Mouse (Mus musculus): ENCODE measurements around the gene Spats2l. TPM values are rescaled to one million over a fixed set of nuclear protein-coding genes. Genes with fewer than 3 reads are reported as not detected.

Spats2l gene
- polyA plus RNA-seq, 2 experiments, result 2.8 to 7.6 TPM

- Histone ChIP-seq H3K9ac (replicated peaks) (no peak overlapping the region), H3K4me1 (replicated peaks; ENCODE audit: control insufficient read depth in 2 of 2, insufficient read depth in 2 of 2, low read length in 1 of 2) (no peaks in the 10 kb centered on the region), H3K27me3 (ENCODE audit: control insufficient read depth, insufficient read depth, low read length) (no peaks in the 10 kb centered on the region), H3K4me3 (ENCODE audit: insufficient read depth in 1 of 2, low read depth in 2 of 2, low read length in 2 of 2) (no peak overlapping the region), H3K27ac (no peak overlapping the region), H3K9me3 (ENCODE audit: control insufficient read depth, low read length) (no peaks in the 10 kb centered on the region), H3K36me3 (replicated peaks; ENCODE audit: control insufficient read depth, insufficient read depth, low read depth) (no peaks in the 10 kb centered on the region), H3K4me2 (ENCODE audit: low read depth) (no peak overlapping the region)
- TF ChIP-seq CTCF (IDR thresholded peaks at IDR 0.05; ENCODE audit: low read depth) (no peak), EP300 (IDR thresholded peaks at IDR 0.05; ENCODE audit: low read depth) (no peak)
- 45% methylated on average over 7 of the region's 7 CpGs for WGBS (ENCODE audit: insufficient replicate concordance)
- DNase-seq (ENCODE audit: low read depth in 3 of 3, low spot score in 3 of 3) (no peak), ATAC-seq (ENCODE audit: insufficient read depth) (no peak)
Measured at GRCm38 (mm10) chr1:57835128-57835527, 61.2 kb downstream of the Spats2l start.

DNA sequence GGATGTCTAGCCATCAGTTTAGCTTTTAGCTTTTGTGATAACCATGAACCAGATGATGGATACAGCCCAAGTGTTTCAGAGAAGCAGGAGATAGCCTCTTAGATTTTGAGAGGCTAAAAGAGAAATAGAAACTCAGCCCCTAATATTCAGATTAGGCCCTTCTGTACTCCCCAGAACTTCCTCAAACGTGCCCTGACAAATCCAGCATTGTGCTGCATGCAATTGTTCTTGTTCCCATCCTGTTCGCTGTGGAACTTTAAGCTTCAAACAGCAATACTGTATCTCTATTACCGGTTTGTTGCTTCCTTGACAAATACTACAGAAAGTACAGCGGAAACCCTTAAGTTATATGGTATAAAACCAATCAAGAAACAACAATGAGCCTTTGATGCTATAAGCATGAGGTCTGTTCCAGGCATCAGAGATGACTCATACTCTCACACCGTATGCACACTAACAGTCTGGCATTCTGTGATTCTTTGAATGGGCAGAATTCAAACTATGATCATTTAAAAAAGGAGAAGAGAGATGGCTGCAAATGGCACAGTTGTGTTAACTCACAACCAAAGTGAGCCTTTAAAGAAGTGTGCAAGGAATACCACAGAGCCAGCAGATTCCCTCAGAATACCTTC lies 62.8 kb downstream of the Spats2l start:
- Histone ChIP-seq H3K4me3 (ENCODE audit: insufficient read depth in 1 of 2, low read depth in 2 of 2, low read length in 2 of 2) (no peak overlapping the region), H3K4me1 (replicated peaks; ENCODE audit: control insufficient read depth in 2 of 2, insufficient read depth in 2 of 2, low read length in 1 of 2) (no peaks in the 10 kb centered on the region), H3K27me3 (ENCODE audit: control insufficient read depth, insufficient read depth, low read length) (no peaks in the 10 kb centered on the region), H3K9ac (replicated peaks) (no peak overlapping the region), H3K9me3 (ENCODE audit: control insufficient read depth, low read length) (no peaks in the 10 kb centered on the region), H3K36me3 (replicated peaks; ENCODE audit: control insufficient read depth, insufficient read depth, low read depth) (no peaks in the 10 kb centered on the region), H3K27ac (no peak overlapping the region), H3K4me2 (ENCODE audit: low read depth) (no peak overlapping the region)
- ATAC-seq (ENCODE audit: insufficient read depth) (no peak), DNase-seq (ENCODE audit: low read depth in 3 of 3, low spot score in 3 of 3) (no peak)
- WGBS (ENCODE audit: insufficient replicate concordance), result 43% methylated on average over 5 of the region's 5 CpGs
- TF ChIP-seq CTCF (IDR thresholded peaks at IDR 0.05; ENCODE audit: low read depth) (no peak), EP300 (IDR thresholded peaks at IDR 0.05; ENCODE audit: low read depth) (no peak)

DNA sequence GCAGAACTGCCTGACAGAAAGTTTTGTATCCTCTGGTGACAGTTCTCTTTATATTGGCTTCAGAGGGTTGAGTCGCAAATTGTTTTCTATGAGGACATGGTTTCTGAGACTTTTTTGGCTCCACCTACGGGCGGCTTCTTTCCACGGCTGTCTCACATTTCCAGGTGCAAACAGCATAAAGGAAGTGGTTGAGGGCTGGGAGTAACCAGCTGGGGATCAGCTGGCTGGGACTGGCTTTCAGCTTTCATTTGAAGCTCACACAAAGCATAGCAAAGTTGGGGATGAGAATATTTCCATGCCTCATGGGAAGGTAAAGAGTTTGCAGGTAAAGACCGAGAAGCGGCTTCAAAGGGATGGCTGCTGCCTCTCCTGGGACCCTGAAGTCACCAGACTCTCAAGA lies 65.9 kb downstream of the Spats2l start:
- no peaks in the 10 kb centered on the region for H3K36me3 ChIP-seq (replicated peaks; ENCODE audit: control insufficient read depth, insufficient read depth, low read depth)
- DNase-seq (ENCODE audit: low read depth in 3 of 3, low spot score in 3 of 3), result no peak
- no peak for TF ChIP-seq EP300 (IDR thresholded peaks at IDR 0.05; ENCODE audit: low read depth)
- H3K27me3 ChIP-seq (ENCODE audit: control insufficient read depth, insufficient read depth, low read length), result no peaks in the 10 kb centered on the region
- H3K9ac ChIP-seq (replicated peaks), result no peak overlapping the region
- no peaks in the 10 kb centered on the region for H3K4me1 ChIP-seq (replicated peaks; ENCODE audit: control insufficient read depth in 2 of 2, insufficient read depth in 2 of 2, low read length in 1 of 2)
- no peak overlapping the region for H3K4me2 ChIP-seq (ENCODE audit: low read depth)
- WGBS (ENCODE audit: insufficient replicate concordance), result 62% methylated on average over 6 of the region's 6 CpGs
- no peak overlapping the region for H3K27ac ChIP-seq
- no peak overlapping the region for H3K4me3 ChIP-seq (ENCODE audit: insufficient read depth in 1 of 2, low read depth in 2 of 2, low read length in 2 of 2)
- ATAC-seq (ENCODE audit: insufficient read depth), result no peak
- no peaks in the 10 kb centered on the region for H3K9me3 ChIP-seq (ENCODE audit: control insufficient read depth, low read length)

DNA sequence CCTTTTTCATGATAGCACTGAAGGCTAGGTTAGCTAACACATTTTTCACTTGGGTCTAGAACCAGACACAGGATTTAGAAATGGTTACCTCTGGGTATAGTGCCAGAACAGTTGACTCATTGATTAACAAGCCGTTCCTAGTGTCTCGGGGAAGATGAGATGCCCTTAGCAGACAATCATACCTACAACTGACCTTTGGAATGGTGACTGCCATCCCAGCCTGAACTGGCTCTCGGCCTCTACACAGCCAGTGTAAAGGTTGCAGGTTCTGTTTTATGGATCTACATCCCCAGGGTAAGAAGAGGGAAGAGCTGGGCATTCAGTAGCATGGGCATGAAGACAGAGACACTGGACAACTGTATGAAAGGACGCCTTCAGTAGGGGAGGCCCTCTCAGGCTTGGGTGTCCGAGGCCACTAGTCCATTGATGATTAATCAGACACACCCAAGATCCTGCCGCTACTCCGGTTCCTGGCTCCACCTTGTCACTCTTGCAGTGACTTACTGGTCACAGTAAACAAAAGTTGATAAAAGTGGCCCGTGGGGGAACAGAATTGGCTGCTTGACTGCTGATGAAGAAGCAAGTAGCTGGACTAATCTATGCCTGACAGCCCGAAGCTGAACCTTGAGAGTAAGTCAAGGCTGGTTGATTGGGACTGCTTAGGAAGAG lies 71.2 kb downstream of the Spats2l start:
- DNase-seq (ENCODE audit: low read depth in 3 of 3, low spot score in 3 of 3), result no peak
- Histone ChIP-seq H3K36me3 (replicated peaks; ENCODE audit: control insufficient read depth, insufficient read depth, low read depth) (no peaks in the 10 kb centered on the region), H3K4me1 (replicated peaks; ENCODE audit: control insufficient read depth in 2 of 2, insufficient read depth in 2 of 2, low read length in 1 of 2) (peaks cover 0 to 2% of the 10 kb centered on the region in 2 experiments; a peak in 1 of 4 replicates), H3K27me3 (ENCODE audit: control insufficient read depth, insufficient read depth, low read length) (no peaks in the 10 kb centered on the region), H3K4me2 (ENCODE audit: low read depth) (no peak overlapping the region; the same call in 1 of the 2 replicates), H3K4me3 (ENCODE audit: insufficient read depth in 1 of 2, low read depth in 2 of 2, low read length in 2 of 2) (no peak overlapping the region), H3K27ac (no peak overlapping the region), H3K9me3 (ENCODE audit: control insufficient read depth, low read length) (no peaks in the 10 kb centered on the region), H3K9ac (replicated peaks) (no peak overlapping the region)
- no peak for ATAC-seq (ENCODE audit: insufficient read depth)
- WGBS (ENCODE audit: insufficient replicate concordance), result 53% methylated on average over 9 of the region's 9 CpGs
- TF ChIP-seq EP300 (IDR thresholded peaks at IDR 0.05; ENCODE audit: low read depth), result no peak
- TF ChIP-seq CTCF (IDR thresholded peaks at IDR 0.05; ENCODE audit: low read depth), result no peak

DNA sequence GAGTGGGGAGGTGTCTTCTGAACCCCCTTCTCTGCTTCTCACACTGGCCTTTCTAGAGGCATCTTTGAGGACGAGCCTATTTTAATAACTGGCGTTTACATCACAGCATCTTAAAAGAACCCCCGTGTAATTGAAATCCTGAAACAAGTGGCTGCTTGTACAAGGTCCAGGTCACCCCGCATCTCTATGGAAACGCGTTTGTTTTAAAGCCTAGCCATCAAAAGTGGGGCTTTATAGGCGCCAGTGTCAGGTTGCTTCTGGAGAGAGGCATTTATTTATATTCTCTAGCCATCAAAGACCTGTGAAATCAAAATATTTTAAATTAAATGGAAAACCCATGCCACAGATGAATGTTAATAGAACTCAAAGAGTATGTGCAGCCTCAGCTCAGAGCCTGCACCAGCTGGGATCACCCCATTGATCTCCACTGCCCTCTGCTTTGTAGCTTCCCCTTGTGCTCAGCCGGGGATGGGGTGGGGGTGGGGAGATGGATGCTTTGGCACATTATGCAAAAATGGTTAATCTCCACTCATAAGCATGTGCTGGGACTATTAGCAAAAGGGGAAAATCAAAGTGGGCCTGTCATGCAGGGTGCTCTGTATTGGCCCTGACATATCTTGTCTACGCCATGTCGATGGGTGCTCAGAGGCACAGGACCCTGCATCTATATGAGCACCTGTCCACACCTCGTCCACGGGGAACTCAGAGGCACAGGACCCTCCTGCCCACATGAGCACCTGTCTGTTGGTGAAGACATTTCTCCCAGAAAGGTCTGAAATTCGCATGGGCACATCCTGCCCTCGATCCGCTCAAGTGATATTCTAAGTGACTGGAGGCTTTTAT lies 73.1 kb downstream of the Spats2l start:
- H3K4me1 ChIP-seq (replicated peaks; ENCODE audit: control insufficient read depth in 2 of 2, insufficient read depth in 2 of 2, low read length in 1 of 2), result peaks cover 0 to 2% of the 10 kb centered on the region in 2 experiments; a peak in 1 of 4 replicates
- H3K36me3 ChIP-seq (replicated peaks; ENCODE audit: control insufficient read depth, insufficient read depth, low read depth), result no peaks in the 10 kb centered on the region
- no peak overlapping the region for H3K27ac ChIP-seq
- no peak overlapping the region for H3K9ac ChIP-seq (replicated peaks)
- WGBS (ENCODE audit: insufficient replicate concordance), result 64% methylated on average over 15 of the region's 15 CpGs
- H3K9me3 ChIP-seq (ENCODE audit: control insufficient read depth, low read length), result no peaks in the 10 kb centered on the region
- DNase-seq (ENCODE audit: low read depth in 3 of 3, low spot score in 3 of 3) (no peak), ATAC-seq (ENCODE audit: insufficient read depth) (no peak)
- no peaks in the 10 kb centered on the region for H3K27me3 ChIP-seq (ENCODE audit: control insufficient read depth, insufficient read depth, low read length)
- TF ChIP-seq CTCF (IDR thresholded peaks at IDR 0.05; ENCODE audit: low read depth) (no peak), EP300 (IDR thresholded peaks at IDR 0.05; ENCODE audit: low read depth) (no peak)
- no peak overlapping the region for H3K4me2 ChIP-seq (ENCODE audit: low read depth)
- H3K4me3 ChIP-seq (ENCODE audit: insufficient read depth in 1 of 2, low read depth in 2 of 2, low read length in 2 of 2), result no peak overlapping the region

Data from liver, embryonic 14.5 days (tissue).